Mouse (Mus musculus) neural tube, embryonic 12.5 days (tissue): Measurements from ENCODE around the gene Uri1. TPM values are rescaled to one million over a fixed set of nuclear protein-coding genes. Genes with fewer than 3 reads are reported as not detected.

Source experiments
- ATAC-seq: fragments of 200-750 bp; cut with Nextera tagmentation; 2 replicates; pipeline ENCODE4 v1.8.0; 2017; ENCODE audit warnings: low read depth, mild to moderate bottlenecking, moderate TSS enrichment, moderate library complexity; ENCODE audit not compliant: low FRiP score
- H3K27ac ChIP-seq: fragments of 300-500 bp; sonication (generic); 2 replicates; pipeline ENCODE4 v1.5.1; 2016
- H3K27me3 ChIP-seq: fragments of 300-500 bp; sonication (generic); replicated peaks from 2 replicates; pipeline ENCODE4 v1.6.1; 2016; ENCODE audit warnings: mild to moderate bottlenecking
- H3K36me3 ChIP-seq: fragments of 300-500 bp; sonication (generic); 2 replicates; pipeline ENCODE4 v1.6.1; 2016; ENCODE audit warnings: mild to moderate bottlenecking
- H3K4me1 ChIP-seq: fragments of 300-500 bp; sonication (generic); 2 replicates; pipeline ENCODE4 v1.6.1; 2016
- H3K4me2 ChIP-seq: fragments of 300-500 bp; sonication (generic); replicated peaks from 2 replicates; pipeline ENCODE4 v1.6.1; 2016; ENCODE audit warnings: mild to moderate bottlenecking
- H3K4me3 ChIP-seq: fragments of 300-500 bp; sonication (generic); 2 replicates; pipeline ENCODE4 v1.5.1; 2016
- H3K9ac ChIP-seq: fragments of 300-500 bp; sonication (generic); 2 replicates; pipeline ENCODE4 v1.6.1; 2016; ENCODE audit warnings: mild to moderate bottlenecking
- H3K9me3 ChIP-seq: fragments of 300-500 bp; sonication (generic); 2 replicates; pipeline ENCODE4 v1.6.1; 2016; ENCODE audit warnings: mild to moderate bottlenecking
- WGBS: fragments of 180-500 bp; shearing (Covaris S2); methylation state at CpG from one replicate; pipeline ENCODE4 v1.1.7; 2016; 5-methylcytosine and 5-hydroxymethylcytosine counted together
- polyA plus RNA-seq: library from polyadenylated mRNA; unstranded; fragments of >200 nt; fragmentation: Nextera tagmentation; extraction: Ambion mirVana; gene quantifications from 2 replicates; pipeline ENCODE4 v1.2.1, GENCODE M21; 2016

The Uri1 gene
- polyA plus RNA-seq, 1 experiment from 2014 or later: 45.5 TPM

- no peak for ATAC-seq
Observed at GRCm38 (mm10) chr7:38008359-38008758, 15.0 kb downstream of the Uri1 start.

GRCm38 (mm10) chr7:38002451-38002850 lies 20.9 kb downstream of the Uri1 start:
- no peaks in the 10 kb centered on the region for H3K9me3 ChIP-seq
- H3K4me3 ChIP-seq: no peak overlapping the region
- ATAC-seq: no peak
- no peak overlapping the region for H3K4me2 ChIP-seq
- H3K36me3 ChIP-seq: no peaks in the 10 kb centered on the region
- H3K27ac ChIP-seq: no peak overlapping the region
- H3K4me1 ChIP-seq: no peaks in the 10 kb centered on the region
- no peak overlapping the region for H3K9ac ChIP-seq
- 91% methylated on average over 2 of the region's 2 CpGs for WGBS
- no peaks in the 10 kb centered on the region for H3K27me3 ChIP-seq

More at GRCm38 (mm10) chr7:38008359-38008758, 15.0 kb downstream of the Uri1 start:
- Histone ChIP-seq H3K27ac (no peak overlapping the region), H3K4me1 (no peaks in the 10 kb centered on the region), H3K36me3 (no peaks in the 10 kb centered on the region), H3K9ac (no peak overlapping the region), H3K4me2 (no peak overlapping the region), H3K4me3 (no peak overlapping the region), H3K27me3 (no peaks in the 10 kb centered on the region), H3K9me3 (no peaks in the 10 kb centered on the region)
- 89% methylated on average over 6 of the region's 6 CpGs for WGBS

GRCm38 (mm10) chr7:37999691-38000090 lies 23.7 kb downstream of the Uri1 start:
- no peak for ATAC-seq
- Histone ChIP-seq H3K4me1 (no peaks in the 10 kb centered on the region), H3K36me3 (no peaks in the 10 kb centered on the region), H3K4me3 (no peak overlapping the region), H3K9me3 (no peaks in the 10 kb centered on the region), H3K9ac (no peak overlapping the region), H3K27me3 (no peaks in the 10 kb centered on the region), H3K4me2 (no peak overlapping the region), H3K27ac (no peak overlapping the region)
- WGBS: 64% methylated on average over 2 of the region's 2 CpGs

GRCm38 (mm10) chr7:37992861-37993260 lies 30.5 kb downstream of the Uri1 start:
- no peak overlapping the region for H3K27ac ChIP-seq
- 95% methylated on average over 2 of the region's 2 CpGs for WGBS
- no peaks in the 10 kb centered on the region for H3K4me1 ChIP-seq
- no peak overlapping the region for H3K4me2 ChIP-seq
- no peaks in the 10 kb centered on the region for H3K27me3 ChIP-seq
- H3K36me3 ChIP-seq: no peaks in the 10 kb centered on the region
- H3K9me3 ChIP-seq: no peaks in the 10 kb centered on the region
- no peak for ATAC-seq
- no peak overlapping the region for H3K4me3 ChIP-seq
- H3K9ac ChIP-seq: no peak overlapping the region

- ATAC-seq: no peak
- no peak overlapping the region for H3K27ac ChIP-seq
Observed at GRCm38 (mm10) chr7:37984866-37985265, 38.5 kb downstream of the Uri1 start.

GRCm38 (mm10) chr7:37983471-37983870 lies 39.9 kb downstream of the Uri1 start:
- no peak overlapping the region for H3K4me2 ChIP-seq
- WGBS: 47% methylated on average over 6 of the region's 6 CpGs
- H3K4me1 ChIP-seq: no peaks in the 10 kb centered on the region
- no peak overlapping the region for H3K27ac ChIP-seq
- no peak overlapping the region for H3K4me3 ChIP-seq
- no peak overlapping the region for H3K9ac ChIP-seq
- no peaks in the 10 kb centered on the region for H3K27me3 ChIP-seq
- H3K36me3 ChIP-seq: peaks cover 4% of the 10 kb centered on the region; the same call in 1 of the 2 replicates
- no peaks in the 10 kb centered on the region for H3K9me3 ChIP-seq
- no peak for ATAC-seq

More at GRCm38 (mm10) chr7:37984866-37985265, 38.5 kb downstream of the Uri1 start:
- Histone ChIP-seq H3K4me1 (no peaks in the 10 kb centered on the region), H3K36me3 (0 out of 2 replicates have a peak, but pooled peaks cover 4% of the 10 kb centered on the region), H3K4me2 (no peak overlapping the region), H3K9ac (no peak overlapping the region), H3K27me3 (no peaks in the 10 kb centered on the region), H3K4me3 (no peak overlapping the region), H3K9me3 (no peaks in the 10 kb centered on the region)
- 91% methylated on average over 5 of the region's 5 CpGs for whole genome bisulfite sequencing

GRCm38 (mm10) chr7:37979729-37980128 lies 43.6 kb downstream of the Uri1 start:
- no peak for ATAC-seq

GRCm38 (mm10) chr7:37978412-37978811 lies 44.9 kb downstream of the Uri1 start:
- no peak overlapping the region for H3K4me2 ChIP-seq
- H3K27ac ChIP-seq: no peak overlapping the region
- no peaks in the 10 kb centered on the region for H3K9me3 ChIP-seq
- H3K36me3 ChIP-seq: peaks cover 4% of the 10 kb centered on the region; the same call in 1 of the 2 replicates
- no peak overlapping the region for H3K4me3 ChIP-seq
- no peak for ATAC-seq
- H3K9ac ChIP-seq: no peak overlapping the region
- no peaks in the 10 kb centered on the region for H3K27me3 ChIP-seq
- no peaks in the 10 kb centered on the region for H3K4me1 ChIP-seq
- 92% methylated on average over 4 of the region's 4 CpGs for WGBS

More at GRCm38 (mm10) chr7:37979729-37980128, 43.6 kb downstream of the Uri1 start:
- no peak overlapping the region for H3K4me3 ChIP-seq
- 96% methylated on average over 3 of the region's 3 CpGs for WGBS
- no peak overlapping the region for H3K4me2 ChIP-seq
- H3K27ac ChIP-seq: no peak overlapping the region
- no peaks in the 10 kb centered on the region for H3K4me1 ChIP-seq
- H3K27me3 ChIP-seq: no peaks in the 10 kb centered on the region
- no peaks in the 10 kb centered on the region for H3K9me3 ChIP-seq
- no peak overlapping the region for H3K9ac ChIP-seq
- peaks cover 4% of the 10 kb centered on the region; the same call in 1 of the 2 replicates for H3K36me3 ChIP-seq

- no peak for ATAC-seq
- Histone ChIP-seq H3K4me3 (no peak overlapping the region), H3K27me3 (no peaks in the 10 kb centered on the region), H3K4me2 (no peak overlapping the region), H3K4me1 (no peaks in the 10 kb centered on the region), H3K9me3 (no peaks in the 10 kb centered on the region), H3K9ac (no peak overlapping the region), H3K27ac (no peak overlapping the region), H3K36me3 (peaks cover 4% of the 10 kb centered on the region; the same call in 1 of the 2 replicates)
- WGBS: 96% methylated on average over 2 of the region's 2 CpGs
Observed at GRCm38 (mm10) chr7:37977676-37978075, 45.7 kb downstream of the Uri1 start.

GRCm38 (mm10) chr7:37972999-37973555 lies 50.3 kb downstream of the Uri1 start:
- Histone ChIP-seq H3K36me3 (no peaks in the 10 kb centered on the region), H3K9me3 (no peaks in the 10 kb centered on the region), H3K27ac (no peak overlapping the region), H3K4me1 (peaks cover 21% of the 10 kb centered on the region), H3K27me3 (no peaks in the 10 kb centered on the region), H3K4me3 (no peak overlapping the region), H3K4me2 (no peak overlapping the region), H3K9ac (no peak overlapping the region)
- no peak for ATAC-seq
- WGBS: 85% methylated on average over 2 of the region's 2 CpGs

GRCm38 (mm10) chr7:37972571-37972970 lies 50.8 kb downstream of the Uri1 start:
- H3K9me3 ChIP-seq: no peaks in the 10 kb centered on the region
- WGBS: 60% methylated on average over 9 of the region's 9 CpGs
- no peak overlapping the region for H3K4me2 ChIP-seq
- H3K27ac ChIP-seq: no peak overlapping the region
- no peak for ATAC-seq
- no peak overlapping the region for H3K9ac ChIP-seq
- H3K36me3 ChIP-seq: no peaks in the 10 kb centered on the region
- no peak overlapping the region for H3K4me3 ChIP-seq
- H3K4me1 ChIP-seq: peaks cover 21% of the 10 kb centered on the region
- H3K27me3 ChIP-seq: no peaks in the 10 kb centered on the region

GRCm38 (mm10) chr7:37962326-37962725 lies 61.0 kb downstream of the Uri1 start:
- no peaks in the 10 kb centered on the region for H3K4me1 ChIP-seq
- no peaks in the 10 kb centered on the region for H3K27me3 ChIP-seq
- no peak for ATAC-seq
- WGBS: 93% methylated on average over 17 of the region's 17 CpGs
- no peak overlapping the region for H3K4me2 ChIP-seq
- H3K27ac ChIP-seq: no peak overlapping the region
- no peaks in the 10 kb centered on the region for H3K9me3 ChIP-seq
- no peak overlapping the region for H3K4me3 ChIP-seq
- H3K9ac ChIP-seq: no peak overlapping the region
- H3K36me3 ChIP-seq: peaks cover 22% of the 10 kb centered on the region

GRCm38 (mm10) chr7:37961247-37961646 lies 62.1 kb downstream of the Uri1 start:
- Histone ChIP-seq H3K27me3 (no peaks in the 10 kb centered on the region), H3K9me3 (no peaks in the 10 kb centered on the region), H3K9ac (no peak overlapping the region), H3K4me3 (no peak overlapping the region), H3K4me1 (no peaks in the 10 kb centered on the region), H3K4me2 (no peak overlapping the region), H3K36me3 (peaks cover 27% of the 10 kb centered on the region), H3K27ac (no peak overlapping the region)
- ATAC-seq: no peak
- 94% methylated on average over 11 of the region's 11 CpGs for WGBS
